ENCODE assay signal across 8 mouse cellular contexts in genomic region chr13:29610051-29610931, GRCm38 (mm10).
DNase-seq lines count a peak whose midpoint lies in the region; ATAC-seq and TF ChIP-seq lines count a peak whose summit lies in the region.

No protein-coding gene starts in this region.

- no peak for DNase-seq in layer of hippocampus, adult 2 months (ENCODE audit: low spot score in 2 of 2)
- no peak for DNase-seq in layer of hippocampus, postnatal 25 days (ENCODE audit: extremely low spot score in 1 of 2, low spot score in 1 of 2)
- DNase-seq in embryonic facial prominence, embryonic 10.5 days (ENCODE audit: low spot score) = no peak
- DNase-seq in thymus, postnatal 36 days = no peak
- no peak for DNase-seq in cerebellum, adult 18-20 months
- no peak for DNase-seq in adrenal gland, adult 18-20 months (ENCODE audit: low spot score in 2 of 2)

- no peaks in the 10 kb centered on the region for H3K9me3 ChIP-seq in embryonic facial prominence, embryonic 10.5 days
- H3K9me3 ChIP-seq in hindbrain, embryonic 13.5 days = no peaks in the 10 kb centered on the region
- no peaks in the 10 kb centered on the region for H3K9me3 ChIP-seq in neural tube, embryonic 13.5 days

- H3K9ac ChIP-seq in hindbrain, embryonic 13.5 days = no peak overlapping the region
- no peak overlapping the region; the same call in 1 of the 2 replicates for H3K9ac ChIP-seq in neural tube, embryonic 13.5 days

- no peaks in the 10 kb centered on the region for H3K27me3 ChIP-seq in embryonic facial prominence, embryonic 10.5 days (replicated peaks; ENCODE audit: low read depth, poor library complexity, severe bottlenecking)
- H3K27me3 ChIP-seq in hindbrain, embryonic 13.5 days = no peaks in the 10 kb centered on the region
- H3K27me3 ChIP-seq in neural tube, embryonic 13.5 days = no peaks in the 10 kb centered on the region

- peaks cover 23% of the 10 kb centered on the region for H3K4me1 ChIP-seq in embryonic facial prominence, embryonic 10.5 days
- peaks cover 52% of the 10 kb centered on the region for H3K4me1 ChIP-seq in hindbrain, embryonic 13.5 days (replicated peaks)
- peaks cover 56% of the 10 kb centered on the region for H3K4me1 ChIP-seq in neural tube, embryonic 13.5 days (replicated peaks)

- peak overlapping the region; percentile 47 for H3K27ac ChIP-seq in layer of hippocampus, adult 2 months
- H3K27ac ChIP-seq in embryonic facial prominence, embryonic 10.5 days (replicated peaks) = peak overlapping the region; percentile 48
- H3K27ac ChIP-seq in hindbrain, embryonic 13.5 days = peak overlapping the region; percentile 86
- peak overlapping the region; percentile 84 for H3K27ac ChIP-seq in neural tube, embryonic 13.5 days (replicated peaks)

- H3K36me3 ChIP-seq in embryonic facial prominence, embryonic 10.5 days (replicated peaks) = no peaks in the 10 kb centered on the region
- H3K36me3 ChIP-seq in hindbrain, embryonic 13.5 days = no peaks in the 10 kb centered on the region
- H3K36me3 ChIP-seq in neural tube, embryonic 13.5 days = no peaks in the 10 kb centered on the region

- no peak overlapping the region for H3K4me3 ChIP-seq in layer of hippocampus, adult 2 months
- H3K4me3 ChIP-seq in embryonic facial prominence, embryonic 10.5 days = no peak overlapping the region
- H3K4me3 ChIP-seq in hindbrain, embryonic 13.5 days = no peak overlapping the region
- no peak overlapping the region for H3K4me3 ChIP-seq in neural tube, embryonic 13.5 days

- peak; percentile 84 for ATAC-seq in hindbrain, embryonic 13.5 days (ENCODE audit: low FRiP score)
- peak; percentile 89 for ATAC-seq in neural tube, embryonic 13.5 days (ENCODE audit: low read depth)

- 0 out of 2 replicates have a peak overlapping the region, but pooled peaks have one; percentile 8 for H3K4me2 ChIP-seq in hindbrain, embryonic 13.5 days
- H3K4me2 ChIP-seq in neural tube, embryonic 13.5 days = no peak overlapping the region

- WGBS in embryonic facial prominence, embryonic 10.5 days = 44% methylated on average over 13 of the region's 13 CpGs
- 14% methylated on average over 13 of the region's 13 CpGs for WGBS in hindbrain, embryonic 13.5 days
- WGBS in neural tube, embryonic 13.5 days = 10% methylated on average over 13 of the region's 13 CpGs

- TF ChIP-seq CTCF in layer of hippocampus, adult 2 months (conservative IDR thresholded peaks at IDR 0.05) = no peak
